Mouse (Mus musculus) liver, embryonic 12.5 days (tissue): Measurements from ENCODE around the gene Syt5. TPM values are rescaled to one million over a fixed set of nuclear protein-coding genes. Genes with fewer than 3 reads are reported as not detected.
A peak's percentile ranks its signal among the peaks of the same experiment; 100 is the strongest.

Experiments used
- ATAC-seq: fragments of 200-750 bp; cut with Nextera tagmentation; 2 replicates; pipeline ENCODE4 v1.8.0; 2017; ENCODE audit warnings: moderate number of reproducible peaks, mild to moderate bottlenecking, moderate library complexity
- H3K27ac ChIP-seq: fragments of 300-500 bp; sonication (generic); 2 replicates; pipeline ENCODE4 v1.5.1; 2016; ENCODE audit warnings: mild to moderate bottlenecking
- H3K27me3 ChIP-seq: fragments of 300-500 bp; sonication (generic); replicated peaks from 2 replicates; pipeline ENCODE4 v1.6.1; 2016; ENCODE audit warnings: mild to moderate bottlenecking, moderate library complexity
- H3K36me3 ChIP-seq: fragments of 300-500 bp; sonication (generic); 2 replicates; pipeline ENCODE4 v1.6.1; 2016; ENCODE audit warnings: mild to moderate bottlenecking, moderate library complexity
- H3K4me1 ChIP-seq: fragments of 300-500 bp; sonication (generic); 2 replicates; pipeline ENCODE4 v1.6.1; 2016
- H3K4me2 ChIP-seq: fragments of 300-500 bp; sonication (generic); 2 replicates; pipeline ENCODE4 v1.6.1; 2016; ENCODE audit warnings: mild to moderate bottlenecking, moderate library complexity
- H3K4me3 ChIP-seq: fragments of 300-500 bp; sonication (generic); 2 replicates; pipeline ENCODE4 v1.5.1; 2016; ENCODE audit warnings: mild to moderate bottlenecking, moderate library complexity
- H3K9ac ChIP-seq: fragments of 300-500 bp; sonication (generic); 2 replicates; pipeline ENCODE4 v1.6.1; 2016; ENCODE audit warnings: mild to moderate bottlenecking, moderate library complexity
- H3K9me3 ChIP-seq: fragments of 300-500 bp; sonication (generic); replicated peaks from 2 replicates; pipeline ENCODE4 v1.6.1; 2016; ENCODE audit warnings: mild to moderate bottlenecking, moderate library complexity
- WGBS: fragments of 180-500 bp; shearing (Covaris S2); methylation state at CpG from one replicate; pipeline ENCODE4 v1.1.7; 2016; ENCODE audit not compliant: insufficient replicate concordance; 5-methylcytosine and 5-hydroxymethylcytosine counted together
- polyA plus RNA-seq: library from polyadenylated mRNA; unstranded; fragments of >200 nt; fragmentation: Nextera tagmentation; extraction: Ambion mirVana; gene quantifications from 2 replicates; pipeline ENCODE4 v1.2.1, GENCODE M21; 2016

Syt5 gene
- polyA plus RNA-seq, 1 experiment from 2014 or later: 1.3 TPM

DNA sequence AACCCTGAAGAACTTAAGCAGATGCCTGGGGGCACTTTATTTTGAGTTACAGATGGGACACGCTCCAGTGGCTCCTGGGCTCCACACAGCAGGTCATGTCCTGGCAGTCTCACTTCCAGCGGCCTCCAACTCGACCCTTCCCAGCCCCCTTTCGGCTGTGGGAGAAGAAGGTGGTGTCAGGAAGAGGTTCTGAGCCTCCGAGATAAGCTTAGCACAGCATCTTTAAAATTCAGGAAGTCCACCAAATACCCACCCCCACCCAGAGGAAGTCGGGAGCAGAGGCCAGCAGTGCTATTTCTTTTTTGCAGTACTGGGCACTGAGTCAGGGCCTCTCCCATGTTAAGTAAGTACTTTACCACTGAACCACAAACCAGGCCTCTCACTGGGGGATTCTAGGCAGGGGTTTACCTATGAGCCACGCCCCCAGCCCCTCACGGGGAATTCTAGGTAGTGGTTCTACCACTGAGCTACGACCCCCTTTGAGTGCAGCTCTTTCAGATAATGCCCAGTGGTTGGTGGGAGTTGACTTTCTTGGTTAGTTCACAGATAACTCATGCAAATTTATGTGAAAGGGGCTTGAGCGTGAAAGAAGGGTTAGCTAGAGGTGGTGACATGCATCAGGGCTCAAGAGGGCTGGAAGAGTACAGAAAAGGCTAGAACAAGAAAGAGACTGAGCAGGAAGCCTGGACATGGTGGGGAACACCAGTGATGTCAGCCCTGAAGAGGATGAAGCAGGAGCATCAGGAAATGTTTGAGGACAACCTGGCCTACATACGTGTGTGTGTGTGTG is 42.5 kb downstream of the Syt5 start:
- no peaks in the 10 kb centered on the region for H3K27me3 ChIP-seq
- no peaks in the 10 kb centered on the region for H3K9me3 ChIP-seq
- peak overlapping the region; percentile 12; the same call in 1 of the 2 replicates for H3K9ac ChIP-seq
- peak overlapping the region; percentile 78 for H3K27ac ChIP-seq
- 17% methylated on average over 11 of the region's 11 CpGs for WGBS
- no peak overlapping the region for H3K4me3 ChIP-seq
- H3K4me1 ChIP-seq: peaks cover 76% of the 10 kb centered on the region
- ATAC-seq: no peak
- H3K4me2 ChIP-seq: peak overlapping the region; percentile 40
- peaks cover 3% of the 10 kb centered on the region; the same call in 1 of the 2 replicates for H3K36me3 ChIP-seq

DNA sequence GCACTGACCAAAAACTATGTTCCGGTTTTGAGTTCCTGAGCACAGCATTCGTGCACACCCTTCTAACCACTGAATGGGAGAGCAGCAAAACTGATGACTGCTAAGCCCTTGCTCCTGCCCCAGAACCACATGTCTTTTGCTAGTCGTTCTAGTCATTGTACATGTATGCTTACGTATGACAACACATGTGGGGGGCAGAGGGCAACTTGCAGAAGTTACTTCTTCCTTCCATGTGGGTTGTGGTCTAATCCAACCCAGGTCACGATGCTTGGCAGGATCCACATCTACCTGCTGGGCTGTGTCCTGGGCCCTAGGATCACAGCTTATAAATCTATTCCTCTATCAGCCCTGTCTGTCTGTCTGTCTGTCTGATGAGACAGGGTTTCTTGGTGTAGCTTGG is 43.5 kb downstream of the Syt5 start:
- H3K4me3 ChIP-seq: no peak overlapping the region
- no peaks in the 10 kb centered on the region for H3K27me3 ChIP-seq
- peaks cover 76% of the 10 kb centered on the region for H3K4me1 ChIP-seq
- H3K4me2 ChIP-seq: no peak overlapping the region
- peaks cover 8% of the 10 kb centered on the region; the same call in 1 of the 2 replicates for H3K36me3 ChIP-seq
- ATAC-seq: no peak
- no peak overlapping the region for H3K9ac ChIP-seq
- 52% methylated on average over 5 of the region's 5 CpGs for WGBS
- peak overlapping the region; percentile 78 for H3K27ac ChIP-seq
- no peaks in the 10 kb centered on the region for H3K9me3 ChIP-seq

DNA sequence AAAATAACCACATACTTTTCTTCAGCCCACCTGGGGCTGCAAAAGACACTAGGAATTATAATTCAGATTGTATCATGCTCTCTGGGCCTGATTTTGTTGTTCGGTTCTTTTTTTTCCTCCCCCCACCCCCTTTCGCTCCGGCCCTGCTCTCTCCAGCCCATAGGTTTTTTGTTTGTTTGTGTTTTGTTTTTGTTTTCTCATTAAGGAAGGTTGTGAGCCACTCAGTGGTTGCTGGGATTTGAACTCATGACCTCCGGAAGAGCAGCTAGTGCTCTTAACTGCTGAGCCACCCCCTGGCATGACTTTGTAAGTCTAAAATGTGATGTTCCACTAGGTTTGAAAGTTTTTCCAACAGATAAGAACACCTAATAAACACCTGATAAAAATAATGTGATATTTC is 44.2 kb downstream of the Syt5 start:
- WGBS: 63% methylated on average over 4 of the region's 4 CpGs
- peaks cover 11% of the 10 kb centered on the region for H3K36me3 ChIP-seq
- ATAC-seq: no peak
- H3K27ac ChIP-seq: peak overlapping the region; percentile 91
- H3K4me2 ChIP-seq: peak overlapping the region; percentile 77
- H3K9ac ChIP-seq: no peak overlapping the region
- peaks cover 76% of the 10 kb centered on the region for H3K4me1 ChIP-seq
- no peaks in the 10 kb centered on the region for H3K27me3 ChIP-seq
- no peak overlapping the region for H3K4me3 ChIP-seq
- no peaks in the 10 kb centered on the region for H3K9me3 ChIP-seq

DNA sequence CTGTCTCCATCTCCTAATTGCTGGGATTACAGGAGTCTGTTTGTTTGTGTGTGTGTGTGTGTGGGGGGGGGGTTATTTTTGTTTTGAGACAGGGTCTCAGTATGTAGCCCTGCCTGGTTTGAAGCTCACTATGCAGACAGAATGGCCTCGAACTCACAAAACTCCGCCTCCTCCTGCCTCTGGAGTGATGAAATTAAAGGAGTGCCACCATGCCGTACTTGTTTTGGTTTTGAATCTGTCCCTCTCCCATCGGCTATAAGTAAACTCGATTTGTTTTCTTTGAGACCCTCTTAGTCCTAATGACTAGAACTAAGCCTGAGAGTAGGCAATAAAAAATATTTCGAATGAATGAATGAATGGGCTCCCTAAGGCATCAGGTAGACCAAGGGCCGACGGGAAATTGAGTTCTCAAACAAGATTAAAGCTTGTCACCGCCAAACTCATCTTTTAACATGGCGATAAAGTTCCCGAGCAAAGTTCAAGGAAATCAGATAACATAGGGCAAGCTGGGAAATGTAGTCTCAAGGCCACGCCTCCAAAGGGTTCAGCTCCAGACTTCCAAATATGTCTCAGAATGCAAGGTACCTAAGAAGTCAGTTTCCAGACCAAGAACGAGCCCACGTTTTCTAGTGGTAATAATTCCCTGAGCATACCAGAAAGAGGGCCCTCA is 44.8 kb downstream of the Syt5 start:
- Histone ChIP-seq H3K27ac (peak overlapping the region; percentile 91), H3K9me3 (no peaks in the 10 kb centered on the region), H3K27me3 (no peaks in the 10 kb centered on the region), H3K4me3 (peak overlapping the region; percentile 93), H3K4me1 (peaks cover 74% of the 10 kb centered on the region), H3K36me3 (peaks cover 16% of the 10 kb centered on the region), H3K4me2 (peak overlapping the region; percentile 77), H3K9ac (peak overlapping the region; percentile 95)
- 6% methylated on average over 14 of the region's 14 CpGs for WGBS
- ATAC-seq: peak; percentile 4; the same call in 1 of the 2 replicates

DNA sequence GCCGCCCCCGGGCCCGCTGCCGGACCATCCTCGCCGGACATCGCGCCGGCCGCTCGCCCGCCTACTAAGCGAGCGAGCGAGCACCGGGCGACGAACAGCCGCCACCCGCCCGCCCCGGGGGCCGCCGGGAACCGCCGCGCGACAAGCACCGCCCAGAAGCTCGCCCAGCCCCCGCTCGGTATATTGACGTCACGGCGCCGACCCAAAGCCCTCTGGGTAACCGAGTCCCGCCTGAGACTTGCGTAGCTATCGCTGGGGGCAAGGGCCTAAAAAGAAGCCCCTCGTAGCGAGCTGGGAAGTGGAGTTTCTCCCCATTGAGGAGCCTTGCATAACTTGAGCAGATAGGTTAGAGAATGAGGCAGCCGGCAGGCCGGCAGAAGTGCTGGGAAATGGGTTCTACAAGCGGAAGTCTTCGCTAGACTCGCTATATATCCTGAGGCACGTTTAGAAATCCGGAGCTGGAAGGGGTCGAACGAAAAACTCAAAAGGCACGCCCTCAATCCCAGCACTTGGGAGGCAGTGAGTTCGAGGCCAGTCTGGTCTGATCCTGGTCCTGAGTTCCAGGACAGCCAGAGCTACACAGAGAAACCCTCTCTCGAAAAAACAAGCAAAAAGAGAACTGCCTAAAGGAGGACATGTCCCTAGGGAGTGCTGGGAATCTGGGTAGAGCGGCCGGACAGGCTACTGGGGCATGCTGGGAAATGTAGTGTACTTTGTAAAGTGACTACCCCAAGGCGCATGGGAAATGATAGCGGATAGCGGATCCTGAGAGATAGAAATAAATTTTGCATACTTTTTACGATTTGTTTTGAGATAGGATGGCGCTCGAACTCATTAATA is 45.6 kb downstream of the Syt5 start, which contains the start of gene Ppp1r12c:
Ppp1r12c (minus strand) TSS at position 123 of the 840 bp plus-strand sequence.
- no peaks in the 10 kb centered on the region for H3K27me3 ChIP-seq
- peak; percentile 89 for ATAC-seq
- under 1% methylated on average over 62 of the region's 62 CpGs for WGBS
- peak within 1 kb of the TSS; percentile 91 for H3K27ac ChIP-seq
- no peaks in the 10 kb centered on the region for H3K9me3 ChIP-seq
- peak within 1 kb of the TSS; percentile 95 for H3K9ac ChIP-seq
- H3K4me1 ChIP-seq: peaks cover 73% of the 10 kb centered on the region
- H3K4me2 ChIP-seq: peak within 1 kb of the TSS; percentile 77
- H3K36me3 ChIP-seq: peaks cover 24% of the 10 kb centered on the region
- peak within 1 kb of the TSS; percentile 93 for H3K4me3 ChIP-seq

DNA sequence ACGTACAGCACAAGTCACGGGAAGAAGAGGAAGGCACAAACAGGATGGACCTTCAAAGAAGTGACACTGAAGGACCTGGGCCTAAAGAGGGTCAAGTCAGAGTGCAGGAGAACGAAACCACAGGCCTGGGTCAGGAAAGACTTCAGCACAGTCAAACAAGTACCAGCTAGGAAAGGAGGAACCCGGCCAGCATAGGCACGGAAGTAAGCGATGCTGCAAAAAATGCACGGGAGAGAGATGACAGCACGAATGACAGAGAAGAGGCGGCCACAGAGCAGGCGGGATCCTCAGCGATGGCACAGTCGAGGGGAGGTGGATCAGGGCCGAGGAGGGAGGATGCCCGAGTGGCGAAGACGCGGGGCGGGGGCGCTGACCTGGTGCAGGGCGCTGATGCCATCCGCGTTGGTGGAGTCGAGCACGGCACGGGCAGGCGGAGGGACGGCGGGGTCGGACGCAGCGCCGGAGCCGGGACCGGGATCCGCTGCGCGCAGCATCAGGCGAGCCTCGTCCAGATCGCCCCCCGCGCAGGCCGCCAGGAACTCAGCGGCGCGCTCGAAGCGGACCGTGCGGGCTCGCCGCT is 46.4 kb downstream of the Syt5 start:
- ATAC-seq: peak; percentile 65
- Histone ChIP-seq H3K4me3 (peak overlapping the region; percentile 93), H3K27ac (peak overlapping the region; percentile 91), H3K9me3 (no peaks in the 10 kb centered on the region), H3K4me2 (peak overlapping the region; percentile 77), H3K36me3 (peaks cover 32% of the 10 kb centered on the region), H3K27me3 (no peaks in the 10 kb centered on the region), H3K4me1 (peaks cover 70% of the 10 kb centered on the region), H3K9ac (peak overlapping the region; percentile 95)
- 0% methylated on average over 49 of the region's 52 CpGs for whole genome bisulfite sequencing

DNA sequence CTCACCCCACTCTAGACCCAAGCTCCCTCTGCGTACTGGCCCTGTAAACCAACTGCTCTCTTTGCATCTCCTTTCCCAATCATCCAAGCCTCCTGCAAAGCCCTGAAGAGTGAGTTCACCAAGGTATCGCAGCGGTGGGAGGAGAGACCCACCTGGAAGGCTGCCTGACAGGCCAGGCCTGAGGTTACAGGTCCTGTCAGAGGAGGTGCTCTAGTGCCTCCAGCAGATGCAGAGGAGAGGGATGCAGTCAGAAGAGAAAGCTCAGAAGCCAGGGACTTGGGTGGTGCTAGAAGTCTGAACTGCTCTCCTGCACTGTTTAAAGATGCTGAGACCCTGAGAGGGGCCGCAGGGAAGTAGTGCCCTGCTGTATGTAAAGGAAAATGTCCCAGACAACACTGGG is 48.3 kb downstream of the Syt5 start:
- no peak for ATAC-seq
- Histone ChIP-seq H3K4me3 (no peak overlapping the region), H3K9me3 (no peaks in the 10 kb centered on the region), H3K27ac (no peak overlapping the region), H3K4me1 (peaks cover 69% of the 10 kb centered on the region), H3K36me3 (peaks cover 51% of the 10 kb centered on the region), H3K9ac (peak overlapping the region; percentile 95), H3K4me2 (peak overlapping the region; percentile 77), H3K27me3 (no peaks in the 10 kb centered on the region)
- 87% methylated on average over 4 of the region's 4 CpGs for WGBS

DNA sequence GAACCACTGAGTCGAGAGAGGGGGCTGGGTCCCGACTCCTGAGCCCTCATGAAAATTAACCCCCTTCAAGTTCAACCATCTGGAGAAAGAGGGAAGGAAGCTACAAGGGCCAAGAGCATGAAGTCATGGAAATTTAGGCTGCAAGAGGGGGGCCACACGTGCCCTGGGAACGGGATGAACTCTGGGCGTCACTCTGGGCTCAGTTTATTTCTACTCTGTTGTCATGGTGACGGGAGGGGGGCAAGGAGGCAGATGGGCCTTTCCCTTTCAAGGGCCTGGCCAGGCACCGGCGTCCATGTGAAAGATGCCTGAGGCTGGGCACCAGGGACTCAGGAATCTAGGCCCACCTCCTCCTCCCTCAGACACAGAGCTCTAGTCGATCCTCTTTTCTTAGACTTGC is 49.1 kb downstream of the Syt5 start:
- no peaks in the 10 kb centered on the region for H3K9me3 ChIP-seq
- H3K4me1 ChIP-seq: peaks cover 72% of the 10 kb centered on the region
- H3K9ac ChIP-seq: peak overlapping the region; percentile 95; the same call in 1 of the 2 replicates
- peaks cover 59% of the 10 kb centered on the region for H3K36me3 ChIP-seq
- no peak overlapping the region for H3K27ac ChIP-seq
- H3K4me2 ChIP-seq: peak overlapping the region; percentile 77
- no peak for ATAC-seq
- WGBS: 54% methylated on average over 9 of the region's 9 CpGs
- H3K27me3 ChIP-seq: no peaks in the 10 kb centered on the region
- no peak overlapping the region for H3K4me3 ChIP-seq

DNA sequence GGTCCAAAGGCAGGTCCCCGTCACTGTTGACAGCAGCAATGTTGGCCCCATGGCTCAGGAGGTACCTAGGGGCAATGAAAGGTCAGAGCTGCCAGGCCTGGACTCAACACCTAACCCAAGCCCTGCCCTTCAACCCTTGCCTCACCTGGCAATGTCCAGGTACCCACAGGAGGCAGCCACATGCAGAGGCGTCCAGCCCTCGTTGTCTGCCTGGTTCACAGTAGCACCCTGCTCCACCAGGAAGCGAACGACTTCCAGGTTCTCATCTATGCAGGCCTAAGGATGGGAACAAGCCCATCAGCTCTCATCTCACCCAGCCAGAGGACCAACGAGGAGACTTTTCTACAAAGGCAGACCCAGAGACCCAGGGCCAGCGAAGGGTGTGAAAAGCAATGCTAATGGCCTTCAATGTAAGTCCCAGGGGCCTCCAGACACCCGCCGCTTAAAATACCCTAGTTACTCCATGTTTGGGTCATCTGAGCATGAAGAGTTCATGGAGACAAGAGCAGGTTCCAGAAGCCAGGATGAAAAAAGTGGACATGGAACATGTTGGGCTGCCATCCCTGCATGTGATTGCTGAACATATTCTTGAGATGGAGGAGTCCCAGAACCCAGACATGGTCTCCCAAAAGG is 50.0 kb downstream of the Syt5 start:
- WGBS: 86% methylated on average over 9 of the region's 9 CpGs
- H3K9me3 ChIP-seq: no peaks in the 10 kb centered on the region
- no peak overlapping the region for H3K4me3 ChIP-seq
- peaks cover 72% of the 10 kb centered on the region for H3K4me1 ChIP-seq
- H3K36me3 ChIP-seq: peaks cover 68% of the 10 kb centered on the region
- H3K9ac ChIP-seq: no peak overlapping the region
- no peak for ATAC-seq
- H3K27me3 ChIP-seq: no peaks in the 10 kb centered on the region
- H3K27ac ChIP-seq: no peak overlapping the region
- H3K4me2 ChIP-seq: no peak overlapping the region

DNA sequence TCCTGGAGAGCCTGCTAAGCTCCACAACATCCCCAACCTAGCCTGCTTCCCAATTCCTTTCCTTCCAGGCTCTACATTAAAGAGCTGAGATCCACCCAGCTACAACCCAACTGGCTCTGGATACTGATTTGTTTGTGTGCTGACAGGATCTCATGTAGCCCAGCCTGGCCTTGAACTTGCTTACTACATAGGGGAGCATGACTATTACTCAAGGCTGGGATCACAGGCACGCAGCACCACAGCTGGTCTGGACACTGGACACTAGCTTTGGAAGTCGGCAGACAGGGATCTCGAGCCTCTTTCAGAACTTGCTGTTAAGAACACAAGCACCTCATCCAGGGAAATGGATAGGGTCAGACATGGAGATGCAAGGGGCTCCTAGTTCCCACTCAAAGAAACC is 50.9 kb downstream of the Syt5 start:
- Histone ChIP-seq H3K9me3 (no peaks in the 10 kb centered on the region), H3K36me3 (peaks cover 77% of the 10 kb centered on the region), H3K4me1 (peaks cover 80% of the 10 kb centered on the region), H3K4me2 (no peak overlapping the region), H3K4me3 (no peak overlapping the region), H3K9ac (no peak overlapping the region), H3K27me3 (no peaks in the 10 kb centered on the region), H3K27ac (no peak overlapping the region)
- ATAC-seq: no peak
- 86% methylated on average over 3 of the region's 3 CpGs for WGBS

DNA sequence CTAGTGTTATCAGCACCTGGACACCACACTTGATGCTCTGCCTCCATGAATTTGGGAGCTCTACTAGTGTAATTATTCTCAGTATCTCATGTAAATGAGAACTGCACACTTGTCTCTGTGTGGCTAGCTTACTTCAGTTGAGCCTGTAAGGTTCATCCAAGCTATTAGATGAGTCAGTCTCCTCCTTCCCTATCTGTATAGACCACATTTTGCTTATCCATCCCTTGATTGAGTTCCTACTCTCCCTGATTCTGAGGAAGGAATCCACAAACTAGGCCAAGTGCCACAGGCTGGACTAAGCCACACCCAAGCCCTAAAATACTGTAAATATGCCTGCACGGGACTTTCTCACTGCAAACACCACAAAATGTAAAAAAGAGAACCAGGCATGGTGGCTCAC is 53.4 kb downstream of the Syt5 start:
- H3K9me3 ChIP-seq: no peaks in the 10 kb centered on the region
- 0 out of 2 replicates have a peak overlapping the region, but pooled peaks have one; percentile 17 for H3K27ac ChIP-seq
- H3K9ac ChIP-seq: peak overlapping the region; percentile 12; the same call in 1 of the 2 replicates
- no peak overlapping the region for H3K4me3 ChIP-seq
- 19% methylated on average over 1 of the region's 1 CpGs for WGBS
- H3K4me2 ChIP-seq: 0 out of 2 replicates have a peak overlapping the region, but pooled peaks have one; percentile 2
- H3K27me3 ChIP-seq: no peaks in the 10 kb centered on the region
- H3K4me1 ChIP-seq: peaks cover 76% of the 10 kb centered on the region
- ATAC-seq: peak; percentile 63
- H3K36me3 ChIP-seq: peaks cover 91% of the 10 kb centered on the region
